Mouse (Mus musculus) ES-E14 (cell line): ENCODE data around the gene Trappc3.
"Not testable (repeated sequence)": the region's sequence is repeated elsewhere in the genome, so short reads cannot be mapped to it uniquely, and the experiment has no call there.

Experiments
- CHD2 ChIP-seq: IDR thresholded peaks from 2 replicates; pipeline ENCODE4 v1.6.1; 2014; ENCODE audit warnings: mild to moderate bottlenecking, low read depth, low read length, inconsistent platforms
- HCFC1 ChIP-seq: IDR thresholded peaks from 2 replicates; pipeline ENCODE4 v1.6.1; 2012; ENCODE audit warnings: low read length, inconsistent platforms, borderline replicate concordance; ENCODE audit not compliant: insufficient read depth

DNA sequence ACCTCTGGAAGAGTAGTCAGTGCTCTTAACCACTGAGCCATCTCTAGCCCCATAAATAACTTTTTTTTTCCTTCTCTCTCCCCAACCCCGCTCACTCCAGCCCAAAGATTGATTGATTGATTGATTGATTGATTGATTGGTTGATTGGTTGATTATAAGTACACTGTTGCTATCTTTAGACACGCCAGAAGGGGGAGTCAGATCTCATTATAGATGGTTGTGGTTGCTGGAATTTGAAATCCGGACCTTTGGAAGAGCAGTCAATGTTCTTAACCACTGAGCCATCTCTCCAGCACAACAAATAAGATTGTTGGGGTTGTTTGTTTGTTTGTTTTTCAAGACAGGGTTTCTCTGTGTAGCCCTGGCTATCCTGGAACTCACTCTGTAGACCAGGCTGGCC lies 42.6 kb upstream of the Trappc3 start:
- not testable (repeated sequence) for TF ChIP-seq CHD2, HCFC1
